Mouse (Mus musculus) adrenal gland, postnatal 0 days (tissue): Measurements from ENCODE around the gene Map2. TPM values are rescaled to one million over a fixed set of nuclear protein-coding genes. Genes with fewer than 3 reads are reported as not detected.

ENCODE experiments used
- polyA plus RNA-seq: library from polyadenylated mRNA; unstranded; fragments of >200 nt; fragmentation: Nextera tagmentation; extraction: Ambion mirVana; gene quantifications from 2 replicates; pipeline ENCODE4 v1.2.1, GENCODE M21; 2015

Map2 gene
- polyA plus RNA-seq, result 11.0 and 26.8 TPM in 2 replicates

DNA sequence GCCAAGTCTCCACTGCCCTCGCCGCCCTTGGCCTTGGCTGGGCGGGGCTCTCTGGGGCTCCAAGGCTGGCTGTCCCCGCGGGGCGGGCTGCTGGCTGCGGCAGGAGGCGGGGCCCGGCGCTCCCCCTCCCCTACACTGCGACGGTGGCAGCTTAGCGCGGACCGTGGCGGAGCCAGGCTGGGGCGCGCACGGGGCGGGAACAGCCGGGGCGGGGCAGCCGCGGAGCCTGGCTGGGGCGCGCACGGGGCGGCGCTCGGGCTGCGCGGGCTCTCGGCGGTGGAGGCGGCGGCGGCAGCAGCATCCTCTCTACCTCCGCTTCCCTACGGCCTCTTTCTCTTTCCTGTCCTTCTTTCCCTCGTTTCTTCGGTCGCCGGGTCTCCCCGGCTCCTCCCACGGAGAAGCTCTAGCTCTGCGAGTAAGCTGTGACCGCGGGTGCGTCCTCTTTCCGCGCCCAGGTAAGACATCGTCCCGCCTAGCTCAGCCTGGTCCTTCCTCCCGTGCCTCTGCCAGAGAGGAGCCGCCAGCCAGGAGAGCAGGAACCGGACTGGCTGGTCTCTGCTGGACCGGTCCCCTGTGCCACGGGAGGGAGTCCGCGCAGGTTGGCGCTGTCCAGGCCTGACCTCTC is at the start of gene Map2:
Gene Map2, plus strand, starts transcription at position 233 of the 625 bp plus-strand sequence.

DNA sequence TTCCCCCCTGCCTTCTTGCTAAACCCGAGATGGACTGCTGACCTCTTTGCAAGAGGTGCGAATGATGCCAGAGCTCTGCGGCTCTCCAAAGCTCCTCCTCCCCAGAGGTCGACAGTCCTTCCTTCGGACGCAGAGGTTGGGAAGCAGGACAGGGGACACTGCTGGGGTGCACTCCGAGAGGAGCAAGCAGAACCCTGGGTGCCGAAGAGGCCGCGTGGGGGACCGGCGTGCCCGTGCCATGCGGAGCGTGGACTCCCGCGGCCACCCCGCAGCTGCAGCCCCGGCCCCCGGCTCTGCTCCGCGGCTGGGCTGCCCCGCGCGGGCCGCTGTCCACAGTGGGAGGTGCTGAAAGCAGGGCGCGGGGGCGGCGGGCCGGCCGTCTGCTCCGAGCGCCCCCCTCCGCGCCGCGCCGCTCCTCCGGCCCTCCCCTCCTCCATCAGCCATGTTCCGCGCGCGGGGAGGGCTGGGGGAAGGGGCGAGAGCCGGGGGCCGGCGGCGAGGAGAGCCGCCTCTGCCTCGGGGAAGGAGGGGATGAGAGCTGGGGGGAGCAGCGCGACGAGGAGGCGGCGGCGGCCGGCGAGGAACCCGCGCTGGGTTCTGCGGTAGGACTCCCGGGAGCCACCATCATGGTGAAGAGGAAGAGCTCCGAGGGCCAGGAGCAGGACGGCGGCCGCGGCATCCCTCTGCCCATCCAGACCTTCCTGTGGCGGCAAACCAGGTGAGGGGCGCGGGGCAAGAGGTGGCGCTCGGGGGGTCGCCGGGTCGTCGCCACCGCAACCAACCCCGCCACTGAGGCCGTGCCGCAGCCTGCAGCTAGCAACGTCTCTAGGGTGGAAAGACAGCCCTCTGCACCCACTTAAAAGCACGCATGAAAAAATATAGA is 293.0 kb downstream of the Map2 start, which contains the start of gene Unc80:
Gene Unc80, plus strand, starts transcription at position 547 of the 883 bp plus-strand sequence.

Other genes with a start within 250 kb of the Map2 start
- not detected in 2 replicates for gene Crygf, start 248.8 kb upstream of the Map2 start, polyA plus RNA-seq